Mouse (Mus musculus) lung, postnatal 10 days (tissue): ENCODE data around the gene Itih3.

Experiments
- DNase-seq: peaks from one replicate; pipeline ENCODE4 v3.0.0; 2021

Itih3 gene

GRCm38 (mm10) chr14:30899972-30900371 lies 23.6 kb downstream of the Itih3 start:
- no peak for DNase-seq

GRCm38 (mm10) chr14:30888271-30888732 lies 35.3 kb downstream of the Itih3 start:
- peak; percentile 91 for DNase-seq

GRCm38 (mm10) chr14:30886204-30886603 lies 37.4 kb downstream of the Itih3 start, which contains the start of gene Itih4:
TSS of gene Itih4 (plus strand) at chr14:30886476.
- no peak for DNase-seq

DNA sequence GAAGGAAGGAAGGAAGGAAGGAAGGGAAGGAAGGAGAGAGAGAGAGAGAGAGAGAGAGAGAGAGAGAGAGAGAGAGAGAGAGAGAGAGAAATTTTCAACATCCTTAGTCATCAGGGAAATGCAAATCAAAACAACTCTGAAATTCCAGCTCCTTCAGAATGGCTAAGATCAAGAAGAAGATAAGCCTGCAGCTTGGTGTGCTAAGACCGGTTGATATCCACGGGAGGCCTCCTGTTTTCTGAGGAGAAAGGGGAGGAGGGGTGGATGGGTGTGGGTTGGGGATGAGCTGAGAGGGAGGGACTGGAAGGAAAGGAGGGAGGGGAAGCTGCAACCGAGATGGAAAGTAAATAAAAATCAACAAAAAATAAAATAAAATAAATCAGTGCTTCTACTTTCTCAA lies 38.3 kb downstream of the Itih3 start:
- DNase-seq = no peak

DNA sequence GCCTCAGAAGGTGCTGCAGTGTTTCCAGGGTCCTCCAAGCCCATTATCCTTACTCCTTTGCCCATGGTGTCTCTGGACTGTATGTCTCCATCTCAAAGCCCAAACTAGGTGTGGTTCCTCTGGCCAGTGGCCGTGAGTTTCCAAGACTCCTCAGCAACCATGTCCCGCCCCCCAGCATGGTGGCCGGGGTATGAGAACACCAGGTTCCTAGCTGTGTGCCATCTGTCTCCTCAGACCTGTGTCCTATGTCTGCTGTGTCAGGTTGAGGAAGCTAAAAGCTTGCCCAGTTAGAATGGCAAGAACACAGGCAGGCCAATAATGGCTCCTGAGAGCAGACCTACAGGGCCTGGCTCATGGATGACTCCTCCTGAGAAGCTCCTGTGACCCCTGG lies 41.8 kb downstream of the Itih3 start:
- DNase-seq = no peak

- peak; percentile 88 for DNase-seq
Observed at GRCm38 (mm10) chr14:30880811-30881717, 42.5 kb downstream of the Itih3 start.

DNA sequence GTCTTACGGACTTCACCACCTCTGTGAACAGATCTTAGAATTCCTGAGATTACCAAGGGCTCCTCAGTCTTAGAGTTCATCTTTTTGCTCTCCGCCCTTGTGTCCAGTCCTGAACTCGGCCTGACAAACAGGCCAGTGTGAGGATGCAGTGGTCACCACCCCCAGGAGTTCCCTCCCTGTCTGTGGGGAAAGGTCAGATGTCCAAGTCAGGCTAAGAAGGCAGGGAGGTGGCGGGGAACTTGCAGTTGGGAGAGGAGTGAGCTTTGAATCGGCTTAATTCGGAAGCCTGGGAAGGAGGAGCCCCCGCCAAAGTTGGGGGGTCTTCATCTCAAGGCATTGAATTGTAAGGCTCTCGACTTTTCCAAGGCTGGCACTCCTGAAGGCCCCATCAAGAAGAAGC lies 43.3 kb downstream of the Itih3 start:
- DNase-seq = no peak

DNA sequence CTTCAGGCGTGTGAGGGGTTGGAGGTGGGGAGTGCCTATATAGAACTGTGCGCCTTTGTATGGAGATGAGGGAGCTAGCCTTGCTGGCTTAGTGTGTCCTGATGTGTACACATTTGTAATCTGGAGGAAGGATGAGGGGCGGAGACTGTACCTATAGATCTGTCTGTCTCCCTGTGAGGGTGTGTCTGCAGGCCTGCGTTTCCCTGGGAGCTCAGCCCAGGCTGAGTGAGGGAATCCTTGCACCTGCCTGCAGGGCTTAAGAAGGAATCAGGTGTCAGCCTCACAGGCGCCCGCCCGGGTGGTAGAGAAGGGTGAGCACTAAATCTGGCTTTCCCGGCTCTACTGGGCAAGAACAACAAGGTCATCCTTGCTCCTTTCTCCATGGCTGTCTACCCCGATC lies 43.8 kb downstream of the Itih3 start:
- no peak for DNase-seq

- DNase-seq = peak; percentile 90
Observed at GRCm38 (mm10) chr14:30878958-30879571, 44.5 kb downstream of the Itih3 start, which contains the start of gene Mustn1. TSS of gene Mustn1 (plus strand) at chr14:30879200.

DNA sequence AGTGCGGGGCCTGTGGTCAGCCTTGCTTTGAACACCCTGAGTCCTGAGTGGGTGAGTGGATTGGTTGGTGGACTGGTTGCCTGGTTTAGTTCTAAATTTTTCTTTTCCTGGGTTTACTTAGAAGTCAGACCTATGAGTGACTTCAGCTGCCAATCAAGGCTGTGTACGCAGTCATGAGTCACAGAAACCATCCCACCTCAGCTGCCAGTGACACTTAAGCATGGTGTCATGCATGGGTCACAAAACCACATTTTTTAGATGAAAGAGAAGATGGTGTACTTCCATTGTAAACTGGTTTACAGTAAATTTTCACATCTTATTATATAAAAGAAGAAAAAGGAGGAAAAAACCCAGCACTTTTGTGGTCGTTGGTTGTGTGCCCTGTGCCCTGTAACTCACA lies 45.7 kb downstream of the Itih3 start:
- DNase-seq = no peak

GRCm38 (mm10) chr14:30876451-30876850 lies 47.1 kb downstream of the Itih3 start:
- peak; percentile 34 for DNase-seq

DNA sequence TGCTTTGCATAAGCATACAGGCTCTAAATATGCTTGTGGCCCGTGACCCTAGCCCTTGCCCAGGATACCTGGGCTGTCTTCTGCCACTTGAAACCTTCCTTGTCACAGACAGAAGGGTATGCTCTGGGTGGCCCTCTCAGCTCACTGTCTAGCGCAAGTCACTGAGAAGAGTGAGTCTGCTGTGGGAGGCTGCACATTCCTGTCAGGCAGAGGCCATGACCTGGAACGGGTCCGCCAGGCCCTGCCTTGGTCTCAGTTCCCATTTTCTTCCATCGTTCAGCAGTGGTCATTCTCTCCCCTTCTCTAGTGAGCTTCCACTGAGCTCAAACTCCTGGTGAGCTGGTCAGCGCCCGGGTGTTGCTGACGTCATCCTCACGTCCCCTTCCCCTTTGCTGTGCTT lies 47.6 kb downstream of the Itih3 start:
- DNase-seq = peak; percentile 45

GRCm38 (mm10) chr14:30875130-30875865 lies 48.3 kb downstream of the Itih3 start:
- peak; percentile 43 for DNase-seq

DNA sequence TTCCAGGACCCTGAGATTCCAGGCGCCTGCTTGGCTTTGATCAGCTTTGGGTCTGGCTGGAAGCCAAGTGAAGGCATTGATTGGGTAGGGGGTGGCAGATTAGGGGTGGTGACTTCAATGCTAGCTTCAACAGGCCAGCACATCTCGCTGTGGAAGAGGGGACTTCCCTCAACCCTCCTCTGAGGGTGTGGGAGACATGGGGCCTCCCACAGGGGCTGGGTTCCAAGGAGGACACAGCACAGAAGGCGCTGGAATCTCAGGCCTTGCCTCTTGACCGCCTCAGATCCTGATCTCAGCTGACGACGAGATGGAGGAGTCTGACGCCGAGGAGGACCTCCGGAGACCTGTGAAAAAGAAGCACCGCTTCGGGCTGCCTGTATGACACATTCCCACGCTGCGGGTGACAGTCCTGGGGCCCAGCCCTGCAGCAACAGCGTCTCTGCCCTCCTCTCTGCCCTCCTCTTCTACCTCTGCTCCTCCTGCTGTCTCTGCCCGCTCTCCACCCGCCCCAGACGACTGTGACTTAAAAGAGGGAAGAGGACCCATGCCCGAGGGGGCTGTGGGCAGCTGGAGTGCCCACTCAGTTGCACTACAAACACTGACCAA lies 49.4 kb downstream of the Itih3 start:
- peak; percentile 74 for DNase-seq

GRCm38 (mm10) chr14:30870206-30871147 lies 53.1 kb downstream of the Itih3 start:
- DNase-seq = peak; percentile 72

- peak; percentile 63 for DNase-seq
Observed at GRCm38 (mm10) chr14:30869391-30869801, 54.2 kb downstream of the Itih3 start.

DNA sequence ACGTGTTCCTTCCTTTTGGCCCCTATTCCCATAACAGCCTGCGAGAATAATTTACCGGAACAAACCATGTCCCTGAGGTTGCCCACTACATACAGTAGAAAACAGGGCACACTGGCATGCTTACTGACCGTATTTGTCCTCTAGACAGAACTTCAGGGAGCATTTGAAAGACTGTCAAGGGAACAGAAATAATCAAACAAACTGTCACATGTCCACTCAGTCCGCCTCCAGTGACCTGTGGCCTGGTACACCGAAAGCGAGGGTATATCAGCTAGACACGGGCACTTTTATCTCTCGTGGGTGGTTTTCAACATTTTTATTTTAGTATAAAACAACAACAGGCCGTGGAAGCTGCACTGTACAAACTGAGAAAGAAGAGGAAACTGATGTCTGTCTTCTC lies 54.7 kb downstream of the Itih3 start:
- DNase-seq = no peak

- peak; percentile 93 for DNase-seq
Observed at GRCm38 (mm10) chr14:30867042-30867441, 56.5 kb downstream of the Itih3 start.

DNA sequence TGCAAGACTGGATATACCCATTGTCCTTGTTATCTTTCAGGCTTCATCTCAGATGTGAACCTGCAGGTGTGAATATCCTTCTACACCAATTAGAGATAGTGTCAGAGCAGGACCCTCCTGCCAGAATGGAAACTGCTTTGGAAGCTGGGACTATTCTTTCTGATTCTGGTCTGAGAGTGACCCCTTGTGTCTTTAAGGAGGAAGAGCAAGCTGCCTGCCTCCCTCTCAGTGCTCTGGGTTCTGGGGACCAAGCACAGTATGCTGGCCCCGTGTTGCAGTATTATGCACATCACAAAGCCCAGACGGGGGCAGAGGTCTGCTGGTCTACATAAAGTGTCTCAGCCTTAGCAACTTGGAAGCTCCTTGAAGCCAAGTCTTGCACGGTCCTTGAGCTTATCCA lies 58.2 kb downstream of the Itih3 start:
- DNase-seq = peak; percentile 47

DNA sequence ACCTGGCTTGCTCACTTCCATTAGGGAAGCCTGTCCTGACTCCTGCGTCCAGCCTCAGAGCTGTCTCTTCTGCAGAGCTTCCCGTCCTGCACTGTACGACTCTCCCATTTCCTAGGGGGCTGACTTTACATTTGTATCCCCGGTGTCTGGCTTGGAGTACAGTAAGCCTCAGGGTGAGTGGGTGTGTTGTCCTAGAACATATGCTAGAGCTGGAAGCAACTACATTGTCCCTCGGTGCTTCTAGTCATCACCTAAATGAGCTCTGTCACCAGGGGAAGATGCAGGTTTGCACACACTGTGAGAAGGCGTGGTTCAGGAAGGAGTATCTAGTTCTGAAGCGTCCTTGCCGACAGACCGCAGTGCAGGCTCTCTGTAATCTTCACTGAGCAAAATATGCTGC lies 61.2 kb downstream of the Itih3 start:
- no peak for DNase-seq

DNA sequence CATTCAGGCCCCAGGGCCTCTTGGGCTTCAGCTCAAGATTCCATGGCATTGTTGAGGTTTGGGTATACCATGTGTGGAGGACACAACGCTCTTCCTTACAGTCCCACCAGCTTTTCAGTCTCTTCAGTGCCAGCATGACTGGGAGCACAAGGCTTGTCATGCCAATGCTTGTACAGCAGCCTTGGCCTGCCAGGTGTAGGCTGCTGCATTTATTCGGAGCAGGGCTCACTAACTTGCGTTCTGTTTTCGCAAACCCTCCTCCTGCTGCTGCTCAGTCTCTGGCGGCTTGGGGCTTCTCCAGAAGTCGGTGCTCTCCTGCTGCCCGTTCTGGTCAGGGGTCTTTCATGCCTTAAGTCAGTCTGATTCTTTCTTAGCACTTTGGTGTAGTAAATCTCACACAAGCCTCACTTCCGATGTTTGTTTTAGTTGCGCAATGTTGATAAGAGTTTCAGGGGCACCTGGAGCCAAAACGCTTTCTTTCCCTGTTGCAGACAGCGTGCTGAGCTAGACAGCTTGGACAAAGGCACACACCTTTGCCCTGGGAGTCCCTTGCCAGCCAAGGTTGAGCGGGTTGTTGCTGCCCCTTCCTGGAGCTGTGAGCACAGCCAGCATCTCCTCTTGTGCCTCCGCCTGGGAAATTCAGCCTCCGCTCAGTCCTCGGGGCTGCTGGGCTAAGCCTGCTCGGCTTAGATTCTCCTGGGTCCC lies 62.0 kb downstream of the Itih3 start:
- DNase-seq = peak; percentile 44
